ENCODE assay signal across 34 mouse cellular contexts in genomic region chr13:50064841-50065240, GRCm38 (mm10).
"Had no signal": no experiment of that assay in that cellular context is flagged by ENCODE, and none has a peak within 500 bp of the region (broad histone marks: within the 10 kb centered on the region; RNA-seq: fewer than 3 reads in every experiment).

No protein-coding gene starts in this region.

- ATAC-seq: hindbrain, embryonic 16.5 days; hindbrain, postnatal 0 days; inflammation-experienced regulatory T-cells, adult 6 months; intestine, embryonic 15.5 days; intestine, embryonic 16.5 days; intestine, postnatal 0 days had no signal

- H3K4me2 ChIP-seq: heart, embryonic 12.5 days; heart, embryonic 13.5 days; heart, embryonic 15.5 days; hindbrain, embryonic 12.5 days; hindbrain, embryonic 13.5 days; hindbrain, embryonic 14.5 days; hindbrain, embryonic 15.5 days; intestine, embryonic 15.5 days; kidney, embryonic 15.5 days had no signal

- H3K36me3 ChIP-seq: heart, embryonic 12.5 days; heart, embryonic 13.5 days; heart, embryonic 15.5 days; hindbrain, embryonic 10.5 days; hindbrain, embryonic 12.5 days; hindbrain, embryonic 13.5 days; hindbrain, embryonic 15.5 days; intestine, embryonic 15.5 days; kidney, embryonic 15.5 days had no signal

- H3K9ac ChIP-seq: heart, embryonic 12.5 days; heart, embryonic 13.5 days; heart, embryonic 15.5 days; hindbrain, embryonic 12.5 days; hindbrain, embryonic 13.5 days; hindbrain, embryonic 14.5 days; hindbrain, embryonic 15.5 days; intestine, embryonic 15.5 days; kidney, embryonic 15.5 days had no signal

- H3K4me1 ChIP-seq: heart, embryonic 12.5 days; heart, embryonic 13.5 days; heart, embryonic 15.5 days; hindbrain, embryonic 10.5 days; hindbrain, embryonic 12.5 days; hindbrain, embryonic 13.5 days; hindbrain, embryonic 15.5 days; intestine, embryonic 15.5 days; kidney, embryonic 15.5 days had no signal

- DNase-seq: heart, postnatal 10 days; heart, postnatal 14 days; heart, postnatal 36 days; heart, postnatal 4 days; kidney, adult 11 months; kidney, adult 18-20 months; kidney, adult 2 months; kidney, adult 8-10 months; kidney, adult 9 months; kidney, postnatal 10 days; kidney, postnatal 14 days; kidney, postnatal 25 days; kidney, postnatal 36 days; kidney, postnatal 4 days; layer of hippocampus, adult 9-11 months; layer of hippocampus, postnatal 36 days had no signal

- H3K27ac ChIP-seq: heart, embryonic 13.5 days; heart, embryonic 15.5 days; hindbrain, embryonic 10.5 days; hindbrain, embryonic 12.5 days; hindbrain, embryonic 13.5 days; hindbrain, embryonic 14.5 days; hindbrain, embryonic 15.5 days; hindbrain, postnatal 0 days; intestine, embryonic 15.5 days; kidney, embryonic 15.5 days; kidney, postnatal 0 days; layer of hippocampus, adult 2 months; left cerebral cortex, adult 2 months had no signal

- H3K4me3 ChIP-seq: heart, embryonic 12.5 days; heart, embryonic 13.5 days; heart, embryonic 15.5 days; hindbrain, embryonic 10.5 days; hindbrain, embryonic 12.5 days; hindbrain, embryonic 13.5 days; hindbrain, embryonic 15.5 days; intestine, embryonic 15.5 days; kidney, embryonic 15.5 days; layer of hippocampus, adult 2 months; left cerebral cortex, adult 2 months had no signal

- H3K9me3 ChIP-seq: heart, embryonic 12.5 days; heart, embryonic 13.5 days; heart, embryonic 15.5 days; hindbrain, embryonic 10.5 days; hindbrain, embryonic 12.5 days; hindbrain, embryonic 13.5 days; hindbrain, embryonic 15.5 days; intestine, embryonic 15.5 days; kidney, embryonic 15.5 days had no signal

- H3K27me3 ChIP-seq: heart, embryonic 12.5 days; heart, embryonic 13.5 days; heart, embryonic 15.5 days; hindbrain, embryonic 12.5 days; hindbrain, embryonic 13.5 days; hindbrain, embryonic 15.5 days; intestine, embryonic 15.5 days; kidney, embryonic 15.5 days had no signal
